Mouse (Mus musculus): Measurements from ENCODE around the gene Ctnna2. TPM values are rescaled to one million over a fixed set of nuclear protein-coding genes. Genes with fewer than 3 reads are reported as not detected.

The Ctnna2 gene
- polyA plus RNA-seq, 1 experiment from 2014 or later, result 2.2 TPM

DNA sequence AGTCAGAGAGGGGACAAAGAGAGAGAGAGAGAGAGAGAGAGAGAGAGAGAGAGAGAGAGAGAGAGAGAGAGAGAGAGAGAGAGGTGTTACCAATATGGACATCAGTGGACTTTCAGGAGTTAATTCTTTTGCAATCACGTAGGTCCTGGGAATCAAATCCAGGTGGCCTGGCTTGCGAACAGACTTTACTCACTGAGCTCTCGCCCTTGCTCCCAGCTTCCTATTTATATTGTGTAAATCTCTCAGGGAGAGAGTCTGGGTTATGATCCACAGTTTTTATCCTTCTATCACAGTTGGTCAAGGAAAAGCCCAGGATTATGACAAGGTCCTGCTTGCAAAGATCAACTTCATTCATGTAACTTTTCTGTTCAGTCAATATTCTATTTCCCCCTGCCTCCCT is 714.3 kb downstream of the Ctnna2 start:
- no peaks in the 10 kb centered on the region for H3K27me3 ChIP-seq (replicated peaks)
- H3K27ac ChIP-seq (ENCODE audit: poor library complexity, severe bottlenecking), result no peak overlapping the region

DNA sequence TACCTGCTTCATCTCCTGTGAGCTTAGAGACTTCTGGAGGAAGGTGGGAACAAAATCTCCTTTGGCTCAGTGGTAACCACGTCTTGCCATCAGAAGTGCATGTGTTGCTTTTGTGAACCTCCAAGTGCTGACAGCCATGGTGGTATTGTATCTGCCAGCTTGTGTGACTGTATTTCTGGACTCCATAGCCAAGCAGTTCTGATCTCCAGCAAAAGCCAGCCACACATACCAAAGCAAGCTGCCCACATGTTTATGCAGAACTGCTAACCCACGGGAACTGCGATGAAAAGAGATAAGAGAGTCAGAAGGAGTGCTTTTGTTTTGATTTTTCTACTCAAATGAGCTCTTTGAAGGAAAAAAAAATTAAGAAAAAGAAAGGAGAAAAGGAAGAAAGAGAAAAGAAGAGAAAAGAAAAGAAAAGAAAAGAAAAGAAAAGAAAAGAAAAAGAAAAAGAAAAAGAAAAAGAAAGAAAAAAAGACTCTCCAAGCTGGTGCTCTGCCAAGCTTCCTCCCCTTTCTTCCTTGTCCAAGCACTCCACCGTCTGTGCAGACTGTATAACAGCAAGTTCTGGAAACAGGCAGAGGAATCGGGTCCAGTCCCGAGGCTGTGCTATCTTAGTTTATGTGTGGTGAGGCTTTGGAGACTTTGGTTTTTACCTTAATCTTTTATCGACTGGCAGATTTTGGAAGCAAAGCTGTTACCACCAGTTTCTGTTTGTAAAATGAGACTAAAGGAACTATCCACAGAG is 722.0 kb downstream of the Ctnna2 start:
- Histone ChIP-seq H3K4me3 (no peak overlapping the region), H3K9ac (no peak overlapping the region), H3K4me1 (replicated peaks) (no peaks in the 10 kb centered on the region), H3K36me3 (no peaks in the 10 kb centered on the region), H3K27me3 (replicated peaks) (no peaks in the 10 kb centered on the region), H3K9me3 (replicated peaks) (no peaks in the 10 kb centered on the region), H3K4me2 (no peak overlapping the region), H3K27ac (ENCODE audit: poor library complexity, severe bottlenecking) (no peak overlapping the region)
- WGBS, result 28% methylated on average over 7 of the region's 7 CpGs
- ATAC-seq (ENCODE audit: insufficient number of reproducible peaks, low FRiP score), result no peak

More for the DNA sequence above, 714.3 kb downstream of the Ctnna2 start:
- ATAC-seq (ENCODE audit: insufficient number of reproducible peaks, low FRiP score), result no peak
- WGBS, result 61% methylated on average over 3 of the region's 3 CpGs
- Histone ChIP-seq H3K4me1 (replicated peaks) (no peaks in the 10 kb centered on the region), H3K36me3 (no peaks in the 10 kb centered on the region), H3K9me3 (replicated peaks) (no peaks in the 10 kb centered on the region), H3K9ac (no peak overlapping the region), H3K4me2 (no peak overlapping the region), H3K4me3 (no peak overlapping the region)

DNA sequence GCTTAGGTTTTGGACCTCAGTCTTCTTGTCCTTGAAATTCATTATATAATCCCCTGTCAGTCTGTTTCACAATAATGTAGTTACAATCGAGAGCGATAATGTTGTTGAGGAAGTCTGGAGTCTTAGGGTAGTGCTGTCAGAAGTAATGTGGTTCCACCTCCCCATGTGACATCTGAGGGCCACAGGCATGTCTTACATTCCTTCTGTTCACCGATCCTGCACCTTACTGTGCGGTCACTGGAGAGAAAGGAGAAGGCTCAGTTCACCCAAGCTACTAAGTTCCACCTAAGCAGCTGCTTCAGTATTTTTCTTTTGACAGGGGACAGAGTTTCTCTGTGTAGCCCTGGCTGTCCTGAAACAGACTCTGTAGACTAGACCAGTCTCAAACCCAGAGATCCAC is 723.2 kb downstream of the Ctnna2 start:
- no peak overlapping the region for H3K27ac ChIP-seq (ENCODE audit: poor library complexity, severe bottlenecking)
- no peaks in the 10 kb centered on the region for H3K9me3 ChIP-seq (replicated peaks)
- no peak for ATAC-seq (ENCODE audit: insufficient number of reproducible peaks, low FRiP score)
- H3K36me3 ChIP-seq, result no peaks in the 10 kb centered on the region
- no peaks in the 10 kb centered on the region for H3K4me1 ChIP-seq (replicated peaks)
- no peak overlapping the region for H3K9ac ChIP-seq
- 81% methylated on average over 4 of the region's 4 CpGs for WGBS
- no peak overlapping the region for H3K4me2 ChIP-seq
- H3K4me3 ChIP-seq, result no peak overlapping the region
- H3K27me3 ChIP-seq (replicated peaks), result no peaks in the 10 kb centered on the region

DNA sequence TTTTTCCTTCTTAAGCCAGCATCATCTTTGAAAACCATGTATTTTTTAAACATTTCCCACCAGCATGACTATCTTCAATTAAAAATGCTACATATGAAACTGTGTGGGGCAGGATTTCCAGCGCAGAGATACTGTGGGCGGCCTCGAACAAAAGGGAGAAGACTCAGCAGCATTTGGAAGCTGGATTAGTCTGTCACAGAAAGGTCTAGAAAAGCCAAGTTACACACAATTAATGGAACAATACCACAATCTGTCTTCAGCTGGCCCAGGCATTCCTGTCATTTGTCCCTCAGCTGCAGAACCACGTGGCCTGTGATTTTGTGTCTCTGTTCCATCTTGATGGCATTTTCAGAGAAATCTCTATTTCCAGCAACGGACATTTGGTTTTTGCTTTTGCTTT is 726.0 kb downstream of the Ctnna2 start:
- Histone ChIP-seq H3K4me1 (replicated peaks) (no peaks in the 10 kb centered on the region), H3K4me3 (no peak overlapping the region), H3K27ac (ENCODE audit: poor library complexity, severe bottlenecking) (no peak overlapping the region), H3K27me3 (replicated peaks) (no peaks in the 10 kb centered on the region), H3K4me2 (no peak overlapping the region), H3K36me3 (no peaks in the 10 kb centered on the region), H3K9ac (no peak overlapping the region), H3K9me3 (replicated peaks) (no peaks in the 10 kb centered on the region)
- ATAC-seq (ENCODE audit: insufficient number of reproducible peaks, low FRiP score), result no peak
- 80% methylated on average over 5 of the region's 5 CpGs for WGBS

DNA sequence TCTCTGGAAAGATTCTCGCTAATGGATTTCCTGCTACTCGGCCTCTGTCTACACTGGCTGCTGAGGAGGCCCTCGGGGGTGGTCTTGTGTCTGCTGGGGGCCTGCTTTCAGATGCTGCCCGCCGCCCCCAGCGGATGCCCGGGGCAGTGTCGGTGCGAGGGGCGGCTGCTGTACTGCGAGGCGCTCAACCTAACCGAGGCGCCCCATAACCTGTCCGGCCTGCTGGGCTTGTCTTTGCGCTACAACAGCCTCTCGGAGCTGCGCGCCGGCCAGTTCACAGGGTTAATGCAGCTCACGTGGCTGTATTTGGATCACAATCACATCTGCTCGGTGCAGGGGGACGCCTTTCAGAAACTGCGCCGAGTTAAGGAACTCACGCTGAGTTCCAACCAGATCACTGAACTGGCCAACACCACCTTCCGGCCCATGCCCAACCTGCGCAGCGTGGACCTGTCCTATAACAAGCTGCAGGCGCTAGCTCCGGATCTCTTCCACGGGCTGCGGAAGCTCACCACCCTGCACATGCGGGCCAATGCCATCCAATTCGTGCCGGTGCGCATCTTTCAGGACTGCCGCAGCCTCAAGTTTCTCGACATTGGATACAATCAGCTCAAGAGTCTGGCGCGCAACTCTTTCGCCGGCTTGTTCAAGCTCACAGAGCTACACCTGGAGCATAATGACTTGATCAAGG is 735.8 kb downstream of the Ctnna2 start:
- ATAC-seq (ENCODE audit: insufficient number of reproducible peaks, low FRiP score), result no peak
- H3K4me3 ChIP-seq, result peak overlapping the region; percentile 49

DNA sequence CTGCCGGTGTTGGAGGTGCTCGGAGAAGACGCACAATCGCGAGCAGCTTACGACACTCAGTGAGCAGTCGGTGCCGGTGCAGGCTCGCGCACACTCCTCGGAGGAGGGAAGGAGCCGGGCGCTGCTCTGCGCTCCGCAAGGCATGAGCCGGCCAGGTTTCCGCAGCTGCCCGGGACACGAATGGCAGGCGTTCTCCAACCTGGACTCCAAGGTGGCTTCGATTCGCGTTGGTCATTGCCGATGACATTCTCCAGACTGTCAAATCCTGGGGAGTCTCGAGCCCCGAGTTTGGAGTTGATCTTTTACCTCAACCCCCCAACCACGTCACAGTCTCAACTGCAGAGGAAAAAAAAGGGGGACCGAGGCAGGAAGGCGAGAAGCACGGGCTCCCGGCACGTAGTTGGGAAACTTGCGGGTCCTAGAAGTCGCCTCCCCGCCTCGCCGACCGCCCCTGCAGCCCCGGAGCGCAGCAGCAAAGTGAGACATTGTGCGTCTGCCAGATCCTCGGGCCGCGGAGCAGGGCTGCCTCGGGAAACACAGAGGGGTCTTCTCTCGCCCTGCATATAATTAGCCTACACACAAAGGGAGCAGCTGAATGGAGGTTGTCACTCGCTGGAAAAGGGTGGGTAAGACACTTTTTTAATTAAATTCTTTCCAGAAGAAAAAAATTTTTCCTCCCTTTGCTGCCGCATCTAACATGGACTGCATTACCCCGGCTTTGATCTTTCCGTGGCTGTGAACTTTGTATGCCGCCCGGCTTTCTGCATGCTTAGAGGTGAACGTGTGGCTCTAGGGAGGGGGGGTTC is 736.7 kb downstream of the Ctnna2 start, which contains the start of gene Lrrtm1:
TSS of gene Lrrtm1 (plus strand) at position 89 of the 806 bp plus-strand sequence.
- WGBS, result under 1% methylated on average over 53 of the region's 53 CpGs
- peak within 1 kb of the TSS; percentile 49 for H3K4me3 ChIP-seq
- peak; percentile 82 for ATAC-seq (ENCODE audit: insufficient number of reproducible peaks, low FRiP score)
- peaks cover 56% of the 10 kb centered on the region for H3K27me3 ChIP-seq (replicated peaks)
- peaks cover 17% of the 10 kb centered on the region for H3K4me1 ChIP-seq (replicated peaks)
- no peaks in the 10 kb centered on the region for H3K9me3 ChIP-seq (replicated peaks)
- no peak within 1 kb of the TSS for H3K27ac ChIP-seq (ENCODE audit: poor library complexity, severe bottlenecking)
- no peaks in the 10 kb centered on the region for H3K36me3 ChIP-seq
- H3K9ac ChIP-seq, result peak within 1 kb of the TSS; percentile 47
- peak within 1 kb of the TSS; percentile 97 for H3K4me2 ChIP-seq

More for the DNA sequence above, 735.8 kb downstream of the Ctnna2 start:
- Histone ChIP-seq H3K9me3 (replicated peaks) (no peaks in the 10 kb centered on the region), H3K4me2 (peak overlapping the region; percentile 97), H3K4me1 (replicated peaks) (peaks cover 17% of the 10 kb centered on the region), H3K27ac (ENCODE audit: poor library complexity, severe bottlenecking) (no peak overlapping the region), H3K36me3 (no peaks in the 10 kb centered on the region), H3K9ac (peak overlapping the region; percentile 40), H3K27me3 (replicated peaks) (peaks cover 56% of the 10 kb centered on the region)
- WGBS, result under 1% methylated on average over 43 of the region's 43 CpGs

DNA sequence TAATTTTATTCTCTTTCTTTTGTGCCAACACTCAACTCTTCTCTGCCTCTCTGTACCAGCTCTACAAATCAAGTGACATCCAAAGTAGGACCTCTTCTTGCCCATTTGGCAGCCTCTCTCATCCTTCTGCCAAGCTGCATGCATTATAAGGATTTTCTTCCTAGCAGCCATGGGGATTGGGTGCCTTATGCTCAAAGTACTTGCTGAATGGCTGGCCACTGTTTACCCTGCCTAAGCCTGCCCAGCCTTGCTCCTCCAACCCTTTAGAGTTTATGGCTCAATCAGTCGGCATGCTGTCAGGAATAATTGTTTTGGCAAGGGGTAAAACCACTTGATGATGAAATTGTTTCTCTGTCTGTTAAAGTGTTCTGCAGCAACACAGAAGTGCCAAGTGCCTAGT is 739.1 kb downstream of the Ctnna2 start:
- WGBS, result 42% methylated on average over 1 of the region's 1 CpGs
- ATAC-seq (ENCODE audit: insufficient number of reproducible peaks, low FRiP score), result no peak
- no peaks in the 10 kb centered on the region for H3K9me3 ChIP-seq (replicated peaks)
- no peaks in the 10 kb centered on the region for H3K36me3 ChIP-seq
- no peak overlapping the region for H3K27ac ChIP-seq (ENCODE audit: poor library complexity, severe bottlenecking)
- peaks cover 39% of the 10 kb centered on the region for H3K27me3 ChIP-seq (replicated peaks)
- peaks cover 17% of the 10 kb centered on the region for H3K4me1 ChIP-seq (replicated peaks)
- no peak overlapping the region for H3K4me3 ChIP-seq
- H3K4me2 ChIP-seq, result no peak overlapping the region
- H3K9ac ChIP-seq, result no peak overlapping the region

DNA sequence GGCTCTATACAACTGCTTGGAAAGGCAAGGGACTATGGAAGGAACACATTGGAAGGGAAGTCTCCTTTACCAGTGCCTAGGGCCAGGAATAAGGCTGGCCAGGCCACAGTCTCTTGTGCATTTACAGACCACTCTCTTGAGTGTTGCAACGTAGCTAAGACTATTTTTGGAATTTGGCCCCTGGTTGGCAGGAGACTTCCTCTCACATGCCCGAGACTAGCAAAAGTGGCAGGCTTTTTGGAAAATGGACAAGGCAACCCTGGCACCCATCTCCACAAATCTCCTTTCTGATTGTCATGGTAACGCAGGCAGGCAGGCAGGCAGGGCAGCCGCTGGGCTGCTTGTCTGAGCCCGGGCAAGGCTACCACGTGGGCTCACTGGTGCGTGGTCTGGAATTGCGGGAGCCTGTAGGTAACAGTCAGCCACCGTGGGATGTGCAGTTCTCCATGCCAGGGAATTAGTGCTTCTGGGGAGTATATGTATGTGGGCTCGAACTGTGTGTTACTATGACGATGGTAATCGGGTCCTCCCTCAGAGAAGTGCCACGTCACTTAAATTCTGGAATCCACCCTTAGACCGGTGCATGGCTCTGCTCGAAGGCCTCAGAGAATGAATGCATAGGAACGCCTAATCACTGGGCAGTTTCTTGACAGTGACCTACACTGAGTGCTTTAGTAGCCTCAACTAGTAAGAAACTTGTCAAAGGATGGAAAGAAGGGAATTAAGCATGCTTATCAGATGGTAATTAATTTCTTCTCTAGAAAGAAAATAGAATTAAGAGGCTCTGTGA is 756.5 kb downstream of the Ctnna2 start:
- WGBS, result 68% methylated on average over 16 of the region's 16 CpGs
- H3K27ac ChIP-seq (ENCODE audit: poor library complexity, severe bottlenecking), result no peak overlapping the region

DNA sequence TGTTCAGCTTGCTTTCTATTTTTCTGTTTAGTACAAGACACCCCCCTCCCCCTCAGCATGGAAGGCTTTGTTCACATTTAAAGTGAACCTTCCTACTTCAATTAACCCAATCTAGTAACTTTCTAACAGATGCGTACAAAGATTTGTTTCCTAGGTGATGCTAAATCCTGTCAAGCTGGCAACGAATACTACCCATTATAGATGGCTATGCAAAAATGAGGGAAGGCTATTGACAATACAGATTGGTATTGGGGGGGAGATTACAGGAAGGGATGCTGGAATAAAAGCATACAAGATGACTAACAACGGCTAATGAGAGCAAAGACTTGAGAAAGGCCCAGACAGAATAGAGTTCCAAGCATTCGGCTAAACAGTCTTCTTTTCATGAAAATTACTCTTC is 758.7 kb downstream of the Ctnna2 start:
- H3K27me3 ChIP-seq (replicated peaks), result no peaks in the 10 kb centered on the region
- H3K4me2 ChIP-seq, result no peak overlapping the region
- H3K9ac ChIP-seq, result no peak overlapping the region
- WGBS, result 80% methylated on average over 4 of the region's 4 CpGs
- H3K4me1 ChIP-seq (replicated peaks), result no peaks in the 10 kb centered on the region
- no peaks in the 10 kb centered on the region for H3K9me3 ChIP-seq (replicated peaks)
- H3K27ac ChIP-seq (ENCODE audit: poor library complexity, severe bottlenecking), result no peak overlapping the region
- no peak for ATAC-seq (ENCODE audit: insufficient number of reproducible peaks, low FRiP score)
- no peaks in the 10 kb centered on the region for H3K36me3 ChIP-seq
- H3K4me3 ChIP-seq, result no peak overlapping the region

More for the DNA sequence above, 756.5 kb downstream of the Ctnna2 start:
- H3K9ac ChIP-seq, result no peak overlapping the region
- H3K4me2 ChIP-seq, result no peak overlapping the region
- no peaks in the 10 kb centered on the region for H3K27me3 ChIP-seq (replicated peaks)
- no peak overlapping the region for H3K4me3 ChIP-seq
- ATAC-seq (ENCODE audit: insufficient number of reproducible peaks, low FRiP score), result no peak
- no peaks in the 10 kb centered on the region for H3K36me3 ChIP-seq
- no peaks in the 10 kb centered on the region for H3K9me3 ChIP-seq (replicated peaks)
- no peaks in the 10 kb centered on the region for H3K4me1 ChIP-seq (replicated peaks)

DNA sequence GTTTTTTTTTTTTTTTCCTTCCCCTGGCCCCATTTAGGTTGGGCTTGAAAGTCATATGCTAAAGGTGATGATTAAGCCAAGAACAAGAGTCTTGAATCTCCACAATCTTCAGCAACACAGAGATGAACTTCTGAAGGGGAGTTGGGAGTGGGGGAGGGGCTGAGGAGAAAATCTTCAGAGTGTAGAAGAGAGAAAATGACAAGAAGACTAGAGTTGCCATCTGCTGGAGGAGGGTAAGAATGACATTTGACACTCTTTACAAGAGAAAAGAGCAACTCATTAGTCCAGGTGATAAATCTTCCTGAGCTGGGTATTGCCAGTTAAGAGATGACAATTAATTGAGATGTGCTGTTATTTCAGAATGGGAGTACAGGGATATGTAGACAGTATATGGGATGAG is 760.6 kb downstream of the Ctnna2 start:
- Histone ChIP-seq H3K27ac (ENCODE audit: poor library complexity, severe bottlenecking) (no peak overlapping the region), H3K9ac (no peak overlapping the region), H3K27me3 (replicated peaks) (no peaks in the 10 kb centered on the region), H3K4me3 (no peak overlapping the region), H3K36me3 (no peaks in the 10 kb centered on the region), H3K4me2 (no peak overlapping the region), H3K4me1 (replicated peaks) (no peaks in the 10 kb centered on the region), H3K9me3 (replicated peaks) (no peaks in the 10 kb centered on the region)
- ATAC-seq (ENCODE audit: insufficient number of reproducible peaks, low FRiP score), result no peak

Data from heart, embryonic 12.5 days (tissue).